Mouse (Mus musculus) stomach, embryonic 16.5 days (tissue): ENCODE results near the gene Utrn. TPM values are rescaled to one million over a fixed set of nuclear protein-coding genes. Genes with fewer than 3 reads are reported as not detected.
A peak's percentile ranks its signal among the peaks of the same experiment; 100 is the strongest.

Experiments used
- ATAC-seq: fragments of 200-750 bp; cut with Nextera tagmentation; 2 replicates; pipeline ENCODE4 v1.8.0; 2017; ENCODE audit warnings: moderate number of reproducible peaks, moderate TSS enrichment; ENCODE audit not compliant: insufficient read depth, low FRiP score
- H3K27ac ChIP-seq: fragments of 300-500 bp; sonication (generic); 2 replicates; pipeline ENCODE4 v1.5.1; 2014; ENCODE audit warnings: low read length
- H3K27me3 ChIP-seq: fragments of 300-500 bp; sonication (generic); 2 replicates; pipeline ENCODE4 v1.6.1; 2014; ENCODE audit warnings: low read length, control low read depth, mixed read lengths; ENCODE audit not compliant: control insufficient read depth, insufficient read depth
- H3K36me3 ChIP-seq: fragments of 300-500 bp; sonication (generic); 2 replicates; pipeline ENCODE4 v1.6.1; 2014; ENCODE audit warnings: low read length; ENCODE audit not compliant: control insufficient read depth, insufficient read depth
- H3K4me1 ChIP-seq: fragments of 300-500 bp; sonication (generic); 2 replicates; pipeline ENCODE4 v1.6.1; 2014; ENCODE audit warnings: low read length, control low read depth, mixed read lengths; ENCODE audit not compliant: control insufficient read depth, insufficient read depth
- H3K4me2 ChIP-seq: fragments of 300-500 bp; sonication (generic); 2 replicates; pipeline ENCODE4 v1.6.1; 2014; ENCODE audit warnings: low read depth, low read length, mixed read lengths
- H3K4me3 ChIP-seq: fragments of 300-500 bp; sonication (generic); replicated peaks from 2 replicates; pipeline ENCODE4 v1.5.1; 2014; ENCODE audit warnings: mild to moderate bottlenecking, low read length
- H3K9ac ChIP-seq: fragments of 300-500 bp; sonication (generic); 2 replicates; pipeline ENCODE4 v1.6.1; 2014; ENCODE audit warnings: low read length
- H3K9me3 ChIP-seq: fragments of 300-500 bp; sonication (generic); replicated peaks from 2 replicates; pipeline ENCODE4 v1.6.1; 2016; ENCODE audit warnings: low read length, control low read depth; ENCODE audit not compliant: control insufficient read depth
- WGBS: fragments of 180-500 bp; shearing (Covaris S2); extraction: QIAGEN DNeasy Blood & Tissue Kit; methylation state at CpG from one replicate; pipeline ENCODE4 v1.1.7; 2014; 5-methylcytosine and 5-hydroxymethylcytosine counted together
- polyA plus RNA-seq: library from polyadenylated mRNA; unstranded; fragments of >200 nt; fragmentation: Nextera tagmentation; extraction: Ambion mirVana; gene quantifications from 2 replicates; pipeline ENCODE4 v1.2.1, GENCODE M21; 2015

Utrn gene
- polyA plus RNA-seq, 1 experiment from 2014 or later: 72.0 TPM

DNA sequence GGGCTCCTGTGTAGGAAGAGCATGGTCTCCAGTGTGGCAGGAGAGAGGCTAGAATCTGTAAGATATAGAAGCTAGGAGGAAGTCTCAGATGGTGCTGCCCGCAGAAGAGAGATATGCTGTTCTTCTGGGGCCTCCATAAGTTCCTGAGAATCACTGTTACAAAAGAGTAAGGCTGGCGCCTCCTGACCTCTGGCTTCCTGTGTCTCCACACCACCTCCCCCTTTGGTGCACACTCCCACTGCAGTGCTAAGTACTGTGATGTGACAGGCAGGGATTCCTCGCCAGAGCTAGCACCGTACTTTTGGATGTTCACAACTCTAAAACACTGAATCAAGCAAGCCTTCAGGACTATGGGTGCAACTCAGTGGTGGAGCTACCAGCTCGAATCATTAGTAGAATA, 140.1 kb downstream of the Utrn start:
- Histone ChIP-seq H3K36me3 (peaks cover 6% of the 10 kb centered on the region), H3K27me3 (no peaks in the 10 kb centered on the region), H3K4me1 (peaks cover 8% of the 10 kb centered on the region; the same call in 1 of the 2 replicates), H3K27ac (no peak overlapping the region), H3K4me3 (no peak overlapping the region), H3K9ac (no peak overlapping the region), H3K4me2 (no peak overlapping the region), H3K9me3 (no peaks in the 10 kb centered on the region)
- no peak for ATAC-seq
- WGBS: 79% methylated on average over 5 of the region's 5 CpGs

DNA sequence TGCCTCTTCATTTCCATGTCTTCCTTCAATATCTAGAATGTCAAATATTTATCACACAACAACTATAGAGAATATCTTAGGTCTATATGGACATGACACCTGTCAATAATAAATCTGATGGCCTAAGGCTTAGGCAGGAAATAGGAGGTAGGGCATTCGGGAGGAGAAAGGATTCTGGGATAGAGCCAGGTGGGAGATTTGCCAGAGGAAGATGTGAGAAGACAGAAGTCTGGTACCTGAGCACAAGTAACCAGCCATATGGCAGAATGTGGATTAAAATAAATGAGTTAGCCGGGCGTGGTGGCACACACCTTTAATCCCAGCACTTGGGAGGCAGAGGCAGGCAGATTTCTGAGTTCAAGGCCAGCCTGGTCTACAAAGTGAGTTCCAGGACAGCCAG, 141.3 kb downstream of the Utrn start:
- Histone ChIP-seq H3K9ac (no peak overlapping the region), H3K9me3 (no peaks in the 10 kb centered on the region), H3K4me2 (no peak overlapping the region), H3K27ac (no peak overlapping the region), H3K4me3 (no peak overlapping the region), H3K36me3 (peaks cover 6% of the 10 kb centered on the region), H3K27me3 (no peaks in the 10 kb centered on the region), H3K4me1 (peaks cover 8% of the 10 kb centered on the region; the same call in 1 of the 2 replicates)
- 88% methylated on average over 3 of the region's 3 CpGs for WGBS
- no peak for ATAC-seq

DNA sequence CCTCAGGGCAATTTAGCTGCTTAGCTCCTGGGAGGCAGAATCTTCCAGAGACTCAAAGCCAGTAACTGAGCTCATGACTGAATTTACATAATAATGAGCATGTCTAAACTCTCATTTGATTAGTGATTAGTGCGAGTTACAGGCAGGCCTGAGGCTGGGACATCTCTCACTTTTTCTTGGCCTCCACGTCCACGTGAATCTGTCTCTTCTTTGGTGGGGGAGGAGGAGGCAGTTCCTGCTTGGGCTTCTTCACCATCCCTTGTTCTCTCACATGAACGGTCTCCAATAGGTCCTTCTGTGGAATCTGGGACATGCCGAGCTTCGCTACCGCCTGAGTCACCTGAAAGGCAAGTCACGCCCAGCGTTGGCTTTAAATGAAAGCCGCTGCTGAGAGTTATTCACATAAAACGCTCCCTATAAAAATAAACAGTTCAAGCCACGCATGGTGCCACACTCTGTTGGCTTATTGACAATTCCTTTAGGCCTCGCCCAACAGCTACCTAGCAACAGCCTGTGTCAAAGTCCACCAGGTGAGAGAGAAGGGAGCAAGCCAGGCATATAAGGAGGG, 143.0 kb downstream of the Utrn start:
- peak; percentile 95 for ATAC-seq
- WGBS: 53% methylated on average over 13 of the region's 13 CpGs

DNA sequence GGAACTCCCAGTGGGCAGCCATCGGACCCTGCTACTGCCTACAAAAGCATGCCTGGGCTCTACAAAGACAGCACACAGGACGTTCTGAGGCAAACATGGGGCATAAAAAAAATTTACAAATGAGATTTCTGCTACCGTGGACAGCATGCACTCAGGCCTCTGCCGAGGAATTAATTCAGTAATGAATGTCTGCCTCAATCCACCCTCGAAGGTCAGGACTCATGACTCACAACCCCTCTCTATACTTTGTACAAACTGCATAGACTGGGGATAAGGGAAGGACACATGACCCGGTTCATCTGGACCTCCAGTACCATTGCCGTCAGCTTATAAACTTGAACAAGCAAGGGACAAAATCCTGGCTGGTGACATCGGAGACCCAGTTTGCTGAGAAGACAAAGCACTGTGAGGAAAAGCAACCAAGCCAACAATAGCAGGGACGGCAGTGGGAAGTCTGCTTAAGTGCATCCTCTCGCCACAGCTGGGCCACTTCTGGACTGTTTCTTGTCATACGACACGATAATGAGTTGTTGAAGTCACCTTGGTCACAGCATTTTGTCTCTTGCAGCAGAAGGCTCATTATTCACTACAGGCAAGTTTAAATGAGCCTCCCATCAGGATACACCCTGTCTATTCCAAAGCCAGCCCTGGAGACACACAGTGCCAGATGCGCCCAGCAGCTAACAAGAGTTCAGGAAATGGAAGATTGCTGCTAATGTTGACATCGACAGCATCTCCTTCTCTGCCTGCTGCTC, 144.7 kb downstream of the Utrn start:
- ATAC-seq: no peak
- no peak overlapping the region for H3K4me3 ChIP-seq
- no peak overlapping the region for H3K4me2 ChIP-seq
- 59% methylated on average over 14 of the region's 14 CpGs for WGBS
- H3K9me3 ChIP-seq: no peaks in the 10 kb centered on the region
- peaks cover 8% of the 10 kb centered on the region; the same call in 1 of the 2 replicates for H3K4me1 ChIP-seq
- H3K27ac ChIP-seq: no peak overlapping the region
- no peak overlapping the region for H3K9ac ChIP-seq
- H3K27me3 ChIP-seq: no peaks in the 10 kb centered on the region
- peaks cover 7% of the 10 kb centered on the region for H3K36me3 ChIP-seq

More for the DNA sequence above, 143.0 kb downstream of the Utrn start:
- Histone ChIP-seq H3K36me3 (peaks cover 6% of the 10 kb centered on the region), H3K27ac (peak overlapping the region; percentile 59), H3K27me3 (no peaks in the 10 kb centered on the region), H3K4me3 (no peak overlapping the region), H3K4me2 (peak overlapping the region; percentile 3; the same call in 1 of the 2 replicates), H3K4me1 (peaks cover 8% of the 10 kb centered on the region; the same call in 1 of the 2 replicates), H3K9me3 (no peaks in the 10 kb centered on the region), H3K9ac (no peak overlapping the region)

DNA sequence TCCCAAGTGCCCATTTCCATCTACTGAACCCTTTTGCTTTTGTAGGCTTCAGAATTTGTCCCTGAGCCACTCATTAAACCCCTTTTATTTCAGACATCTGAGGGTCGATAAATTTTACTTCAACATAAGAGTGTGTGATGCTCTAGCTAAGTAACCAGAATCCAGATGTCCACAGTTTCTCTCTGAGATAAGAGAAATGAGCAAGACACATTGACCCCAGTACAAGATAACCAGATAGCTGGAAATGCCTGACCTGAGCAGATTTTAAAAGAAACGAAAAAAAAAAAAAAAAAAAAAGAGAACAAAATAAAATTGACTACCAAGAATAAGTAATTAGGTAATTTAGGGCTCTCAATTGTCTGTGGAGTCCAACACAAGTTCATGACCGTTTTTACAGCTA, 145.9 kb downstream of the Utrn start:
- Histone ChIP-seq H3K27ac (no peak overlapping the region), H3K4me1 (peaks cover 8% of the 10 kb centered on the region; the same call in 1 of the 2 replicates), H3K36me3 (peaks cover 6% of the 10 kb centered on the region), H3K9ac (no peak overlapping the region), H3K4me3 (no peak overlapping the region), H3K4me2 (no peak overlapping the region), H3K27me3 (no peaks in the 10 kb centered on the region), H3K9me3 (no peaks in the 10 kb centered on the region)
- no peak for ATAC-seq
- WGBS: 58% methylated on average over 3 of the region's 3 CpGs

DNA sequence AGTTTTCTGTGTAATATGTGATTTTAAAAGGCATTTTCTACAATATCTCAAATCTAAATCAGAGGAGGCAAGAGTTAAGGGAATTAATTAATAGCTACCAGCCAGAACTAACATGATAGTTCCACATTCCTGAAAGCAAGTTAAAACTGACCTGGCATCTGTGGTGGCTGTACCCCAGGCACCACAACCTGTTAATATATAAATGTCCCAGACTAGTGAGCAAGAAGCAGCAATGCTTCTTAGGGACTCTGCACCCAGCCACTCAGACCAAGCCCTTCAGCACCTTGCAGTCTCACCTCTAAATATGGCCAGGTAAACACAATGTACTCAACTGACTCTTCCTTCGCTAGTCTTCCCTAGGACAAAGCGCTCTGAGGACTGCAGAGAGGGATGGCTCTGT, 147.1 kb downstream of the Utrn start:
- ATAC-seq: no peak
- peaks cover 6% of the 10 kb centered on the region; the same call in 1 of the 2 replicates for H3K36me3 ChIP-seq
- H3K27ac ChIP-seq: no peak overlapping the region

DNA sequence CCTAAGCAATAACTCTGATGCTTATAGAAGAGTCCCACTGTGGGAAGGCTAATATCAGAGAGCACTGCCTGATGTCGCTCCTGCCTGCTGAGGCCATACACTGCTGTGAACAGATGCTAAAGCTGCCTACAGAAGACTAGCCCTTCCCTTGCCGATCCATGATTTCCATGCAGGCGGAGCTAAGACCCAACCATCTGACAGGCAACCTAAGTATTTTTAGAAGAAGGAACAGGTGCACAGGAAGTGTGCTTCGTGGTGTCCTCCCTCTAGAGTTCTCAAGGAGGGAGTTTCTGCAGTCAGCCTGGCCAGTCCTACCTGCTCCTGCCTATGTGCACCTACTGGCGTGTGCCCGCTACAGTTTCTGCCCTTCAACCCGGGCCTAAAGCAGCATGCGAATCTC, 150.8 kb downstream of the Utrn start:
- Histone ChIP-seq H3K4me2 (no peak overlapping the region), H3K36me3 (peaks cover 6% of the 10 kb centered on the region; the same call in 1 of the 2 replicates), H3K4me1 (no peaks in the 10 kb centered on the region), H3K27ac (no peak overlapping the region), H3K9me3 (no peaks in the 10 kb centered on the region), H3K27me3 (no peaks in the 10 kb centered on the region), H3K4me3 (no peak overlapping the region), H3K9ac (no peak overlapping the region)
- no peak for ATAC-seq
- 90% methylated on average over 8 of the region's 8 CpGs for WGBS

More for the DNA sequence above, 147.1 kb downstream of the Utrn start:
- peaks cover 8% of the 10 kb centered on the region; the same call in 1 of the 2 replicates for H3K4me1 ChIP-seq
- H3K4me2 ChIP-seq: no peak overlapping the region
- H3K9me3 ChIP-seq: no peaks in the 10 kb centered on the region
- H3K9ac ChIP-seq: no peak overlapping the region
- H3K4me3 ChIP-seq: no peak overlapping the region
- no peaks in the 10 kb centered on the region for H3K27me3 ChIP-seq
- WGBS: 83% methylated on average over 2 of the region's 2 CpGs

DNA sequence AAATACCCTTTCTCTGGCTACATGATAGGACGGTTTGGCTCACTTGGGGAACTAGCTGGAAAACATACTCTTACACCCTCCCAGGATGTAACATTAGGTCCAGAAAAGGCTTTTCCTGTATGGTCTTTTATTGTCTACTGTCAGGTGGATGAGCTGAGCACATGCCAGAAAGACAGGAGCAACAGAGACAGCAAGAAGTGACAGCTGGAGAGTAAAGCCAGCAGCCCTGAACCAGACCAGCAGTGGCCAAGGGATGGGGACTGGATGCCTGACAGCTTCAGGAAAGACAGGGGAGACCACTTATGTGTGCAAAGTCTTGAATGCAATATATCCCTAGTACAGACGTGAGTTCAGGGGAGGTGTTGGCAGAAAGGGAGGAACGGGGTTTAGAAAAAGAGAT, 151.8 kb downstream of the Utrn start:
- H3K4me1 ChIP-seq: no peaks in the 10 kb centered on the region
- peaks cover 8% of the 10 kb centered on the region; the same call in 1 of the 2 replicates for H3K36me3 ChIP-seq
- no peak for ATAC-seq
- no peaks in the 10 kb centered on the region for H3K9me3 ChIP-seq
- no peaks in the 10 kb centered on the region for H3K27me3 ChIP-seq
- H3K27ac ChIP-seq: no peak overlapping the region
- no peak overlapping the region for H3K4me3 ChIP-seq
- 90% methylated on average over 3 of the region's 3 CpGs for WGBS
- no peak overlapping the region for H3K9ac ChIP-seq
- H3K4me2 ChIP-seq: no peak overlapping the region

DNA sequence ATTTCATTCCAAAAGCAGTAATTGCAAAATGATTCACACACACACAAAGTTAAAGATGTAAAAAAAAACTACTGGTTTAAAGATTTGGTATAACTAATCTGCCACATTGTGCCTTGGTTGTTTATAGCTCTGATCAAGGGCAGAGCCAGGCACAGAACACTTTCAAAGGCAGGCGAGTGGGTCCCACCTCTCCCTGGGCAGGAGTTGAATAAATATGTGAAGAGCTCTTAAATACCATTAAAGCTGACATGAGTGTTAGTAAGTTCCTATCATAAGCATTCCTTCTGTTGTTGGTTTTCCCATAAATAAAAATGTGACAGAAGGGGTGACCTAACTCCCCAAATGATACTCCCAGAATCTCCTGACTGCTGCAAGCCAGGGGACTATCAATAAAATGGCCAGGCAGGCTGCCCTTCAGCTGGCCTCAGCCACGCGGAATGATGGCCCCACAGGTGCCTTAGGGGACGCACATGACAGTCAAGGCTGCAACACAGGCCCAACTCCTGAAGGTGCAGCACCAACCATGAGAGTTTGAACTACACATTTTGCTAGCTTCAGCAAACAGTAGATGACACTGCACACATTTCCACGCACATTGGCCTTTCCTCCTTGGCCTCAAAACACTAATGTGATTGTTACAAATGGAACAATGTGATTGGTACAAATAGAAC, 152.4 kb downstream of the Utrn start:
- WGBS: 83% methylated on average over 5 of the region's 5 CpGs
- Histone ChIP-seq H3K4me2 (no peak overlapping the region), H3K27ac (no peak overlapping the region), H3K4me3 (no peak overlapping the region), H3K27me3 (no peaks in the 10 kb centered on the region), H3K9me3 (no peaks in the 10 kb centered on the region), H3K36me3 (peaks cover 13% of the 10 kb centered on the region; the same call in 1 of the 2 replicates), H3K9ac (no peak overlapping the region), H3K4me1 (no peaks in the 10 kb centered on the region)
- ATAC-seq: no peak
